Mouse (Mus musculus): ENCODE measurements around the gene Slc25a26.

DNA sequence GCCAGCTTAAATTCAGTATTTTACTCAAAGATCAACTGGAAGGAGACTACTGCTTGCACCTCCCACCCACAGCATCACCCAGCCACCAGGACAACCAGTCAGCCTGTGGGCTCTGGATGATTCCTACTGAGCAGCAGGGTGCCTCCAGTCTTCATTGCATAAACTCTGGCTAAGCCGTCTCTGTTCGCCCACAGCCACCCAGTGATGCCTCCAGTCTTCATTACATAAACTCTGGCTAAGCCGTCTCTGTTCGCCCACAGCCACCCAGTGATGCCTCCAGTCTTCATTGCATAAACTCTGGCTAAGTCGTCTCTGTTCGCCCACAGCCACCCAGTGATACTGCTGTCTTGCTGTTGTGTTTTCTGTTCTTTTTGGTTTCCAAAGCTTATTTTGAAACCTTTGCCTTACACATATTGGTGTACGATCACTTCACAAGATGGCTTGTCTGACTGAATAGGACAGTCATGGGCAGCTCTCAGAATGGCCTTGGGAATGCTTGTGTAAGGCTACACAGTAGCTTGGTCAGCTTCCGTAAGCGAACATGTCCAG is 84.1 kb downstream of the Slc25a26 start:
- TF ChIP-seq NANOG (IDR thresholded peaks at IDR 0.05; ENCODE audit: borderline replicate concordance, low read length) = no peak
- TF ChIP-seq CTCF (conservative IDR thresholded peaks at IDR 0.05; ENCODE audit: low read length) = no peak
